Comparison of ENCODE assay signal across 9 mouse cellular contexts in the genomic region with DNA sequence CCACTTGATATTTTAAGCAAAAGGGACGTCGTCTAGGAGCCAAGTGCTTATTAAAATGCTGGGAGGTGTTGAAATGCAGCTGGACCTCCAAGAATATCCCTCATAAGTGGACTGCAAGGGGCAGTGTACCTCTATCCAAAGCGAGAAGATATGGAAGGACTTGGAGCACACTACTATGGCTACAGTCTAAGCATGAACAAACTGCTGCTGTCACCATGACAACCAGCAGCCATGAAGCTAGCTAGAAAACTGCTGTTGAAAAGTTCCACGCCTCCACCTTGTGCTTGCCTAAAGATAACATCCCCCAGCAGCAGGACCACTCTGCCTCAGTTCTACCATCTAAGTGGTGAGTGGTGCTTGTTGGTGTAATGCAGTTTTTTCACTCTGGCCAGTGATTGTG.
DNase-seq lines count a peak whose midpoint lies in the region; ATAC-seq lines count a peak whose summit lies in the region.
"Had no signal": no experiment of that assay in that cellular context is flagged by ENCODE, and none has a peak within 500 bp of the region (broad histone marks: within the 10 kb centered on the region; RNA-seq: fewer than 3 reads in every experiment).

No protein-coding gene starts in this region.

- peak; percentile 95 for ATAC-seq in frontal cortex, adult (ENCODE audit: low TSS enrichment)
- ATAC-seq in heart, embryonic 16.5 days (replicated peaks; ENCODE audit: extremely low read depth, insufficient read depth, low FRiP score) = peak; percentile 94
- no peak for ATAC-seq in midbrain, embryonic 14.5 days (ENCODE audit: low FRiP score, low TSS enrichment)
- no peak for ATAC-seq in erythroblast, adult 5-6 weeks (replicated peaks; ENCODE audit: low FRiP score, poor library complexity, severe bottlenecking)

- H3K36me3 ChIP-seq in heart, embryonic 16.5 days (ENCODE audit: control insufficient read depth, insufficient read depth) = no peaks in the 10 kb centered on the region
- no peaks in the 10 kb centered on the region for H3K36me3 ChIP-seq in midbrain, embryonic 14.5 days (ENCODE audit: control insufficient read depth, insufficient read depth, low read length)

- H3K4me2 ChIP-seq in heart, embryonic 16.5 days (ENCODE audit: low read depth, low read length) = no peak overlapping the region
- H3K4me2 ChIP-seq in midbrain, embryonic 14.5 days (ENCODE audit: low read length) = no peak overlapping the region

- no peak overlapping the region for H3K4me3 ChIP-seq in heart, embryonic 16.5 days (ENCODE audit: low read length)
- no peak overlapping the region for H3K4me3 ChIP-seq in midbrain, embryonic 14.5 days (replicated peaks; ENCODE audit: low read depth, low read length)
- H3K4me3 ChIP-seq: megakaryocyte, embryonic 14.5 days had no signal

- H3K4me1 ChIP-seq in heart, embryonic 16.5 days (ENCODE audit: control insufficient read depth, insufficient read depth, low read length) = peaks cover 9% of the 10 kb centered on the region
- H3K4me1 ChIP-seq in midbrain, embryonic 14.5 days (ENCODE audit: control insufficient read depth, insufficient read depth, low read length) = no peaks in the 10 kb centered on the region
- H3K4me1 ChIP-seq: megakaryocyte, embryonic 14.5 days had no signal

- no peak overlapping the region for H3K9ac ChIP-seq in heart, embryonic 16.5 days (ENCODE audit: low read length)
- no peak overlapping the region for H3K9ac ChIP-seq in midbrain, embryonic 14.5 days (replicated peaks; ENCODE audit: low read length)

- no peaks in the 10 kb centered on the region; the same call in 1 of the 2 replicates for H3K27me3 ChIP-seq in heart, embryonic 16.5 days (ENCODE audit: control insufficient read depth, insufficient read depth, low read length)
- H3K27me3 ChIP-seq in midbrain, embryonic 14.5 days (ENCODE audit: control insufficient read depth, insufficient read depth, low read length) = no peaks in the 10 kb centered on the region

- 0 out of 2 replicates have a peak, but pooled peaks cover 3% of the 10 kb centered on the region for H3K9me3 ChIP-seq in heart, embryonic 16.5 days (replicated peaks; ENCODE audit: control insufficient read depth, low read length)
- no peaks in the 10 kb centered on the region for H3K9me3 ChIP-seq in midbrain, embryonic 14.5 days (ENCODE audit: control insufficient read depth, low read length)
- H3K9me3 ChIP-seq: megakaryocyte, embryonic 14.5 days had no signal

- 20% methylated on average over 4 of the region's 4 CpGs for WGBS in heart, embryonic 16.5 days
- WGBS in midbrain, embryonic 14.5 days = 48% methylated on average over 4 of the region's 4 CpGs

- peak overlapping the region; percentile 28; the same call in 1 of the 2 replicates for H3K27ac ChIP-seq in heart, embryonic 16.5 days (ENCODE audit: low read length)
- no peak overlapping the region for H3K27ac ChIP-seq in midbrain, embryonic 14.5 days (replicated peaks; ENCODE audit: low read depth, low read length)

- no peak for DNase-seq in frontal cortex, postnatal 25 days (ENCODE audit: low spot score in 2 of 2)
- DNase-seq in brain, adult 2 months (ENCODE audit: low read depth, low spot score) = peak; percentile 89
- DNase-seq in midbrain, embryonic 14.5 days = peak; percentile 46
- no peak for DNase-seq in adrenal gland, postnatal 10 days
- DNase-seq in kidney, adult 9 months = no peak

Comparison
In these comparisons a context has a peak if more than half of its experiments do, and no peak if none do; other contexts are left out.
1. ATAC-seq: peak in frontal cortex, adult (single experiment) and heart, embryonic 16.5 days (single experiment); none in midbrain, embryonic 14.5 days (single experiment) and erythroblast, adult 5-6 weeks (single experiment).
2. DNase-seq: peak in brain, adult 2 months (single experiment) and midbrain, embryonic 14.5 days (single experiment); none in frontal cortex, postnatal 25 days (0 of 2), adrenal gland, postnatal 10 days (single experiment) and kidney, adult 9 months (single experiment).